Comparison of ENCODE assay signal across 1 mouse cellular context in the genomic region with DNA sequence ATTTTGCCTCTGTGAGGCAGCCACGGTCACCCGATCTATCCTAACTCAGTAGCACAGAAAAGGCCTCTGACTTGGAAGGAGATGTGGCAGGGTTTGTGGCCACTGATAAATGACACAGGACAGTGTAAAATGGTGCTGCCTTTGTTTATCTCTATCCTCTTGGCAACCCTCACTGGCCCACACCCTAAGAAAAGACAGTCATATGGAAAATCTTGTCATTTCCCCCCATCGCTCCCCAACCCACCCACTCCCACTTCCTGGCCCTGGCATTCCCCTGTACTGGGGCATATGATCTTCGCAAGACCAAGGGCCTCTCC.
TF ChIP-seq lines count a peak whose summit lies in the region.

No protein-coding gene starts in this region.

TF ChIP-seq in MEL, 35 proteins besides CTCF, POLR2A, EP300 and RAD21:
- TF ChIP-seq POLR2AphosphoS5 (IDR thresholded peaks at IDR 0.05; ENCODE audit: borderline replicate concordance, low read depth, low read length) (no peak), GATA1 (IDR thresholded peaks at IDR 0.05; ENCODE audit: low read depth, low read length) (peak; percentile 58), HCFC1 (IDR thresholded peaks at IDR 0.05; ENCODE audit: low read depth, low read length) (no peak), TAL1 (IDR thresholded peaks at IDR 0.05; ENCODE audit: low read length) (no peak), MEF2A (IDR thresholded peaks at IDR 0.05; ENCODE audit: extremely low read depth, insufficient replicate concordance, low read depth, low read length, poor library complexity, severe bottlenecking) (no peak), ELF1 (IDR thresholded peaks at IDR 0.05; ENCODE audit: low read depth, low read length) (no peak), BHLHE40 (IDR thresholded peaks at IDR 0.05; ENCODE audit: borderline replicate concordance, low read depth, low read length) (no peak), CHD2 (IDR thresholded peaks at IDR 0.05; ENCODE audit: low read length) (no peak), MYB (IDR thresholded peaks at IDR 0.05; ENCODE audit: low read depth, low read length) (no peak), JUND (IDR thresholded peaks at IDR 0.05; ENCODE audit: low read depth, low read length) (no peak), NELFE (IDR thresholded peaks at IDR 0.05; ENCODE audit: low read depth, low read length) (no peak), TBP (IDR thresholded peaks at IDR 0.05; ENCODE audit: low read depth, low read length) (no peak), ZKSCAN1 (IDR thresholded peaks at IDR 0.05; ENCODE audit: low read depth, low read length) (no peak), SIN3A (IDR thresholded peaks at IDR 0.05; ENCODE audit: low read length) (peak; percentile 39; the same call in 1 of the 2 replicates), E2F4 (IDR thresholded peaks at IDR 0.05; ENCODE audit: borderline replicate concordance, low read depth, low read length) (no peak), MAFK (IDR thresholded peaks at IDR 0.05; ENCODE audit: borderline replicate concordance, low read depth, low read length) (no peak), ZMIZ1 (IDR thresholded peaks at IDR 0.05; ENCODE audit: low read depth, low read length) (no peak), KAT2A (conservative IDR thresholded peaks at IDR 0.05; ENCODE audit: low read depth, low read length) (no peak), USF1 (IDR thresholded peaks at IDR 0.05; ENCODE audit: low read depth, low read length) (no peak), USF2 (IDR thresholded peaks at IDR 0.05; ENCODE audit: borderline replicate concordance in 1 of 2, insufficient read depth in 1 of 2, low read depth in 1 of 2, low read length in 2 of 2) (no peak), POLR2AphosphoS2 (IDR thresholded peaks at IDR 0.05; ENCODE audit: low read length) (no peak), MAZ (IDR thresholded peaks at IDR 0.05; ENCODE audit: low read depth, low read length) (no peak), MYC (IDR thresholded peaks at IDR 0.05; ENCODE audit: low read depth, low read length) (no peak), CHD1 (IDR thresholded peaks at IDR 0.05; ENCODE audit: low read depth, low read length) (no peak), MXI1 (IDR thresholded peaks at IDR 0.05; ENCODE audit: low read depth, low read length) (peak; percentile 23; the same call in 1 of the 2 replicates), GABPA (IDR thresholded peaks at IDR 0.05; ENCODE audit: low read depth, low read length) (no peak), RCOR1 (IDR thresholded peaks at IDR 0.05; ENCODE audit: low read depth, low read length) (peak; percentile 42; the same call in 1 of the 2 replicates), ZC3H11A (IDR thresholded peaks at IDR 0.05; ENCODE audit: low read depth, low read length) (no peak), UBTF (IDR thresholded peaks at IDR 0.05; ENCODE audit: borderline replicate concordance, insufficient read depth, low read depth, low read length) (no peak), ZNF384 (IDR thresholded peaks at IDR 0.05; ENCODE audit: low read depth, low read length) (no peak), TCF12 (IDR thresholded peaks at IDR 0.05; ENCODE audit: low read depth, low read length) (peak; percentile 36; the same call in 1 of the 2 replicates), MAX (IDR thresholded peaks at IDR 0.05; ENCODE audit: low read length) (no peak), ETS1 (IDR thresholded peaks at IDR 0.05; ENCODE audit: low read depth, low read length) (peak; percentile 57), SMC3 (IDR thresholded peaks at IDR 0.05; ENCODE audit: low read depth, low read length) (no peak), NRF1 (IDR thresholded peaks at IDR 0.05; ENCODE audit: insufficient read depth, low read depth, low read length, poor library complexity, severe bottlenecking) (no peak)
